Mouse (Mus musculus) spleen, postnatal 36 days (tissue): Measurements from ENCODE around the gene Ccdc84.
"Not testable (repeated sequence)": the region's sequence is repeated elsewhere in the genome, so short reads cannot be mapped to it uniquely, and the experiment has no call there.

Experiments used
- DNase-seq, 2 experiments: peaks; one replicate each; pipeline ENCODE4 v3.0.0; 2022; ENCODE audit warnings: low spot score in 2 of 2, mixed read lengths in 1 of 2

Ccdc84 gene

GRCm38 (mm10) chr9:44361931-44362330 lies 56.4 kb downstream of the Ccdc84 start:
- not testable (repeated sequence) for DNase-seq

- DNase-seq, result peak; percentile 94 to 95
Observed at GRCm38 (mm10) chr9:44361190-44361917, 57.0 kb downstream of the Ccdc84 start, which contains the start of gene Vps11. TSS of gene Vps11 (minus strand) at chr9:44361670.
